Mouse (Mus musculus) forebrain, embryonic 16.5 days (tissue): ENCODE results near the gene Stard5. TPM values are rescaled to one million over a fixed set of nuclear protein-coding genes. Genes with fewer than 3 reads are reported as not detected.

Experiments
- ATAC-seq: fragments of 200-750 bp; cut with Nextera tagmentation; 2 replicates; pipeline ENCODE4 v1.8.0; 2017; ENCODE audit warnings: mild to moderate bottlenecking, moderate library complexity
- H3K27ac ChIP-seq: fragments of 300-500 bp; sonication (generic); 2 replicates; pipeline ENCODE4 v1.5.1; 2014; ENCODE audit warnings: low read length, control low read depth
- H3K27me3 ChIP-seq: fragments of 300-500 bp; sonication (generic); replicated peaks from 2 replicates; pipeline ENCODE4 v1.6.1; 2014; ENCODE audit warnings: low read length; ENCODE audit not compliant: control insufficient read depth, insufficient read depth
- H3K36me3 ChIP-seq: fragments of 300-500 bp; sonication (generic); 2 replicates; pipeline ENCODE4 v1.6.1; 2014; ENCODE audit not compliant: control insufficient read depth, insufficient read depth
- H3K4me1 ChIP-seq: fragments of 300-500 bp; sonication (generic); replicated peaks from 2 replicates; pipeline ENCODE4 v1.6.1; 2014; ENCODE audit warnings: low read length; ENCODE audit not compliant: control insufficient read depth, insufficient read depth
- H3K4me2 ChIP-seq: fragments of 300-500 bp; sonication (generic); 2 replicates; pipeline ENCODE4 v1.6.1; 2014; ENCODE audit warnings: mild to moderate bottlenecking, low read length, control low read depth
- H3K4me3 ChIP-seq: fragments of 300-500 bp; sonication (generic); replicated peaks from 2 replicates; pipeline ENCODE4 v1.5.1; 2014; ENCODE audit warnings: mild to moderate bottlenecking, low read length, control low read depth
- H3K9ac ChIP-seq: fragments of 300-500 bp; sonication (generic); replicated peaks from 2 replicates; pipeline ENCODE4 v1.6.1; 2014; ENCODE audit warnings: low read depth, low read length, control low read depth
- H3K9me3 ChIP-seq: fragments of 300-500 bp; sonication (generic); 2 replicates; pipeline ENCODE4 v1.6.1; 2016; ENCODE audit warnings: low read length; ENCODE audit not compliant: control insufficient read depth
- WGBS: fragments of 180-500 bp; shearing (Covaris S2); extraction: QIAGEN DNeasy Blood & Tissue Kit; methylation state at CpG from one replicate; pipeline ENCODE4 v1.1.7; 2014; 5-methylcytosine and 5-hydroxymethylcytosine counted together
- polyA plus RNA-seq: library from polyadenylated mRNA; unstranded; fragments of >200 nt; fragmentation: Nextera tagmentation; extraction: Ambion mirVana; gene quantifications from 2 replicates; pipeline ENCODE4 v1.2.1, GENCODE M21; 2015

Gene Stard5
- polyA plus RNA-seq, 1 experiment from 2014 or later, result 7.2 TPM

DNA sequence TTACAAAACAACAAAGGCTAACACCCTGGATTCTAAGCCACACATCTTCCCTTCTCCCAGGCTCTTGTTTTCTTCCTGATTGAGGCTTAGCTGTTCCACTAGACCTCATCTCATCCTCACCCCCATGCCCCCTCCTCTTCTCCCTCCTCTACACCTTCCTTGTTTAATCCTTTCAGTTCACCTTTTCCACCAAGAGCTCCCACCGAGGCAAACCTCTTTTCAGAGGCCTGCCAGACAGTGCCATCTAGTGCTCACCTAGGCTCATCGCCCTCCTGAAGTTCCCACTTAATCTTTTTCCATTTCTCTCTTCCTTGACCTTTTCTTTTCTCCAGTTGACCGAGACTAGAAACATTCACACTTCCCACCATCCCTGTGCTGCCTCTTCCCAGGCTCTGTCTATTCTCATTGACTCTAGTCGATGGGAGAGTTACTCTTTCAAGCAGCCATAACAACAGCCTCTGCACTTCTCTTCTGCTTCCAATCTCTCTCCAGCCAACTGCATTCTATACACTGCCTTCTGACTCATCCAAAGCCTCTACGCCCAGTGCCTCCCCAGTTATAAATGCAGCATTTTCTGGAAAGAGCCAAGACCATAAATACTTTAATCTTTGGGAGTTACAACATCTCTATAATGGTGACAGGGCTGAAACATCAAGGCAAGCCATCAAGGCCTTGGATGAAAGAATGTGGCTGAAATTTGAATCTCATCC, 43.9 kb downstream of the Stard5 start:
- H3K36me3 ChIP-seq, result no peaks in the 10 kb centered on the region
- H3K4me2 ChIP-seq, result no peak overlapping the region
- H3K9me3 ChIP-seq, result 0 out of 2 replicates have a peak, but pooled peaks cover 2% of the 10 kb centered on the region
- no peak overlapping the region for H3K4me3 ChIP-seq
- no peak overlapping the region for H3K27ac ChIP-seq
- no peak for ATAC-seq
- H3K9ac ChIP-seq, result no peak overlapping the region
- no peaks in the 10 kb centered on the region for H3K27me3 ChIP-seq
- H3K4me1 ChIP-seq, result no peaks in the 10 kb centered on the region
- WGBS, result 35% methylated on average over 5 of the region's 5 CpGs

DNA sequence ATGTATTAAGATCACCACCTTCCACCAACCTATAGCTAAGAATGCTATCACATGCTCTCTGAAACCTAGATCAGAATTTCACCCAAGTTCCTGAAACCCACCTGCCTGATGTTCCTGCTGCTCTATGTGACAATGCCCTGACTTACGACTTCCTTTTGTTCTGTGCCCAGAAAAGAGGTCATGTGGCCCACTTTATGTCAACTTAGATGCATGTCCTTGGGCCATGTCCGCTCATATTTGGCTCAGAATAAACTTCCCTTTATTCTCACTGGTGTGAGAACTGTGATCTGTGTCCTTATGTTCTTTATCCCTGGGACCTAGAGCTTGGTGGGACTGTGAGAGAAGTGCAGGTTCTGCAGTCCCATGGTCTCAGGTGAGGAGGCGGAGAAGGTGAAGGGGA, 45.5 kb downstream of the Stard5 start:
- Histone ChIP-seq H3K4me3 (no peak overlapping the region), H3K4me2 (no peak overlapping the region), H3K4me1 (no peaks in the 10 kb centered on the region), H3K9ac (no peak overlapping the region), H3K9me3 (0 out of 2 replicates have a peak, but pooled peaks cover 2% of the 10 kb centered on the region), H3K36me3 (no peaks in the 10 kb centered on the region), H3K27me3 (no peaks in the 10 kb centered on the region), H3K27ac (no peak overlapping the region)
- no peak for ATAC-seq
- 92% methylated on average over 3 of the region's 3 CpGs for WGBS

DNA sequence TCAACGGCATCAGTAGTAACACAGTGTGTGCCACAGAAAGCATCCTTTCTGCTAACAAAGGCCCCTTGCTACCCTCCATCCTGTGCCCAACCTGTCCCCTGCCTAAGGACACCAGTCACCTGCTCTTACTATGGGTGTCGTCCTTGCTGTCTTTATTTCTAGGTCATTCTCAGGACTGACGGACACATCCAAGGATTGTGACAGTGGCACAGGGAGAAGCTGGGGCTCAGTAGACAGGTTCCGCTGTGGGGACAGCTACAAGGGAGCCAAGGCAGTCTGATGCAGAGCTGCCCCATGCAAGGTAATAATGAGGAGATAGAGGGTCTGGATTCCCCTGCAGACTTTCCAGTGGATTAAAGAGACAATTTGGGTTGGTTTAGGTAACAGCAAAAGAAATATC, 46.7 kb downstream of the Stard5 start:
- ATAC-seq, result no peak
- Histone ChIP-seq H3K4me3 (no peak overlapping the region), H3K4me2 (no peak overlapping the region), H3K4me1 (no peaks in the 10 kb centered on the region), H3K27me3 (no peaks in the 10 kb centered on the region), H3K27ac (no peak overlapping the region), H3K9ac (no peak overlapping the region), H3K9me3 (0 out of 2 replicates have a peak, but pooled peaks cover 2% of the 10 kb centered on the region), H3K36me3 (no peaks in the 10 kb centered on the region)
- 91% methylated on average over 4 of the region's 4 CpGs for WGBS

DNA sequence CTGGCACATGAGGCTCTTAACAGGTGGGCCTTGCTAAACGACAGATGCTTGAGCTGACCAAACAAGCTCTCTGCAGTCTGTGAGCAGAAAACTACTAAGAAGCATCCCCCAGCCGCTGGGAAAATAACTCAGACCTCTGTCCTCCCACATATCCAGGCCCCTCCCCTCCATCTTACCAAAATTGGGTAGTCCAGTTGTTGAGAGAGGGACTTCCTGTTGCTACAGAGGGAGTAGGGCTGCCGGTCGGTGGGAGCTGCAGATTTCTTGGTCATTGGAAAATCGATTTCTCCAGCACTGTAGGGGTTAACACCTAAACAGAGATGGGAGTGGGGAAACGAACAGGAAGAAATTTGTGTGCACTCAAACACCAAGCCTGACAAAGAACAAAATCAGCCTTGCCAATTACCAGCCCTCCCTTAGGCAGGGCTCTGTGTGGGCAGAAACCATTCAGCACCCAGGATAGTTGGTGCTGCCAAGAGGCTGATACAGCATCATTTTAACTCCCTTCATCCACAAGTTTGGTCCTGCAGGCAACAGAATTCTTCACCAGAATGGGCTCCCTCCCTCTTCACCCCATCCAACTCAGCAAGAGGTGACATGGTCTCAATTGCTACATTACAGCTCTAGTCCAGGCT, 51.0 kb downstream of the Stard5 start:
- WGBS, result 43% methylated on average over 6 of the region's 6 CpGs
- no peaks in the 10 kb centered on the region for H3K4me1 ChIP-seq

GRCm38 (mm10) chr7:83695449-83696212, 63.9 kb downstream of the Stard5 start:
- Histone ChIP-seq H3K9ac (no peak overlapping the region), H3K27me3 (no peaks in the 10 kb centered on the region), H3K4me2 (no peak overlapping the region), H3K27ac (no peak overlapping the region), H3K4me3 (no peak overlapping the region), H3K9me3 (no peaks in the 10 kb centered on the region), H3K4me1 (no peaks in the 10 kb centered on the region), H3K36me3 (no peaks in the 10 kb centered on the region)
- no peak for ATAC-seq
- WGBS, result 32% methylated on average over 6 of the region's 6 CpGs

More for the DNA sequence above, 51.0 kb downstream of the Stard5 start:
- Histone ChIP-seq H3K9me3 (no peaks in the 10 kb centered on the region), H3K27ac (no peak overlapping the region), H3K9ac (no peak overlapping the region), H3K4me2 (no peak overlapping the region), H3K27me3 (no peaks in the 10 kb centered on the region), H3K36me3 (no peaks in the 10 kb centered on the region), H3K4me3 (no peak overlapping the region)
- no peak for ATAC-seq

DNA sequence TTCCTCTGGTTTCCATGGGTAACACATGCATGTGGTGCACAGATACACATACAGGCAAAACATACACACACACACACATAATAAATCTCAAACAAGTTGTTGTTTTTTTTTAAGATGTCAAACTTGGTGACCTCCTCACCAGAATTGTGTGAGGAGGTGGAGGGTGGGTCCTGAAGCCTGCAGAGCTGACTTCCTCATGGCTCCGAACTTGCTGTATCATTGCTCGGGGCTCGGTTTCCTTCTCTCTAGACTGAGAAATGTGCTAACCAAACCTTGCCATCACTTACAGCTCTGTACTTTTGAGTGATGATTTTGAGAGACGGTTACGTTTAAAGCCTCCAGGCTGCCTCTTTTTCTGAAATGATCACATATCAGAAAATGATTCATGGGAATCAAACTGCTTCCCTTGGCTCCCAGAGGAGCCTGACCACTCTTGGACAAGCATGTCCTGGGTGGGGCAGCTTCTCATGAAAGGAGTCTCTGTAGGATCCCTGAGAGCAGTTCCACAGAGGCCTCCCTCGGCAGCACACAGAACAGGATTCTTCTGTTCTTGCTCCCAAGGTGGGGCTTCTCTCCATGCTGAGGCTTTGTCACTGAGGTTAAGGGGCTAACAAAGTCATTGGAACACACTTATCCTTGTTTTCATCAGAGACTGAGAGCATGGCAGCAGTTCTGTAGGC, 67.4 kb downstream of the Stard5 start:
- WGBS, result 86% methylated on average over 6 of the region's 6 CpGs
- H3K27ac ChIP-seq, result no peak overlapping the region
- no peaks in the 10 kb centered on the region for H3K4me1 ChIP-seq
- no peaks in the 10 kb centered on the region for H3K9me3 ChIP-seq
- no peaks in the 10 kb centered on the region for H3K36me3 ChIP-seq
- H3K27me3 ChIP-seq, result no peaks in the 10 kb centered on the region
- H3K4me3 ChIP-seq, result no peak overlapping the region
- H3K4me2 ChIP-seq, result no peak overlapping the region
- no peak for ATAC-seq
- no peak overlapping the region for H3K9ac ChIP-seq

Other genes with a start within 250 kb of the Stard5 start
- 0.22 and 0.23 TPM in 2 replicates for gene Tmc3, start 47.0 kb upstream of the Stard5 start, polyA plus RNA-seq
- gene Il16, start 113.8 kb downstream of the Stard5 start, polyA plus RNA-seq, result 0.90 and 1.5 TPM in 2 replicates
- 0.73 and 0.91 TPM in 2 replicates for gene Cfap161, start 162.9 kb downstream of the Stard5 start, polyA plus RNA-seq